In the genomic region with DNA sequence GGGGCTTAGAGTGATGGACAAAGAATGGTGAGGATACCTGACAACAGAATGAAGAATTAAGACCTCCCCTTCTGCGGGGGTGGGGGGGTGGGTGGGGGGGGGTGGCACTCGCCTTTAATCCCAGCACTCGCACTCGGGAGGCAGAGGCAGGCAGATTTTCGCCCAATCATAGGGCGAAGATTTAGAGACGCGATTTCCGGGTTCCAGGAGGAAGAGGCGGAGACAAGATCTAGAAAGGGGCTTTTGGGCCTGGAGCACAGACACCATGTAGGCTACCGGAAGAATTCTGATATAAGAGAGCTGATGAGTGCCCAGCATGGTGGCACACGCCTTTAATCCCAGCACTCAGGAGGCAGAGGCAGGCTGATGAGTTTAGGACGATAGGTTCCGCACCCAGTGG, we compare ENCODE assay signal across 18 mouse cellular contexts. TPM values are rescaled to one million over a fixed set of nuclear protein-coding genes. Genes with fewer than 3 reads are reported as not detected.
"Had no signal": no experiment of that assay in that cellular context is flagged by ENCODE, and none has a peak within 500 bp of the region (broad histone marks: within the 10 kb centered on the region; RNA-seq: fewer than 3 reads in every experiment).

No protein-coding gene starts in this region.

- H3K4me1 ChIP-seq: neural tube, embryonic 15.5 days had no signal

- H3K4me3 ChIP-seq: midbrain, embryonic 10.5 days; midbrain, embryonic 12.5 days; neural tube, embryonic 13.5 days; neural tube, embryonic 15.5 days had no signal

- H3K4me2 ChIP-seq: lung, embryonic 14.5 days; midbrain, embryonic 12.5 days; neural tube, embryonic 13.5 days; neural tube, embryonic 15.5 days had no signal

- H3K9ac ChIP-seq: lung, embryonic 14.5 days; midbrain, embryonic 12.5 days; neural tube, embryonic 13.5 days; neural tube, embryonic 15.5 days had no signal

- H3K27ac ChIP-seq: midbrain, embryonic 10.5 days; midbrain, embryonic 12.5 days; neural tube, embryonic 13.5 days; neural tube, embryonic 15.5 days had no signal

- DNase-seq: lung, adult 18-20 months; lung, embryonic 14.5 days; lung, postnatal 10 days; lung, postnatal 4 days; midbrain, embryonic 14.5 days; retina, postnatal 1 day; right cerebral cortex, adult 18-20 months; right cerebral cortex, postnatal 25 days; right cerebral cortex, postnatal 4 days; spleen, adult 18-20 months; thymus, adult 2 months; thymus, postnatal 25 days had no signal

- H3K27me3 ChIP-seq: midbrain, embryonic 12.5 days; neural tube, embryonic 13.5 days; neural tube, embryonic 15.5 days had no signal

- ATAC-seq: midbrain, embryonic 16.5 days had no signal

- H3K36me3 ChIP-seq: midbrain, embryonic 10.5 days; midbrain, embryonic 12.5 days; neural tube, embryonic 13.5 days; neural tube, embryonic 15.5 days had no signal

- H3K9me3 ChIP-seq: midbrain, embryonic 10.5 days; midbrain, embryonic 12.5 days; neural tube, embryonic 13.5 days; neural tube, embryonic 15.5 days had no signal

RNA-seq across cellular contexts. Expression of a gene that starts 44.8 kb away (rescaled TPM):
- total RNA-seq: megakaryocyte, adult 5-6 weeks had no signal
- polyA plus RNA-seq: neural tube, embryonic 13.5 days had no signal
